In the genomic region with DNA sequence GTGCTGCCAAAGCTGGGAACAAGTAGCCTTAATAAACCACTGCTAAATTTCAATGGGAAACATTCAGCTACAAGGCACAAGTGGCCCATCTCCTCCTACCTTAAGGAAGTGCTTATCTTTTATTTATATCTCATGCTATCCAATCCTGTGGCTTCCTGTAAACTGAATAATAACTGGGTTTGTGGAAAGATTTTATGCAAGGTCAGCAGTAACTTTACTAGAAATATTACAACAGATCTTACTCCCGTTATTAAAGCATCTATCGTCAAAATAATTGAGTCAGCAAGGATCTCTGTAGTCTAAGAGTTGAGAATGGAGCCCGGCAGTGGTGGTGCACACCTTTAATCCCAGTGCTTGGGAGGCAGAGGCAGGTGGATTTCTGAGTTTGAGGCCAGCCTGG, we compare ENCODE assay signal across 26 mouse cellular contexts.
"Had no signal": no experiment of that assay in that cellular context is flagged by ENCODE, and none has a peak within 500 bp of the region (broad histone marks: within the 10 kb centered on the region; RNA-seq: fewer than 3 reads in every experiment).

No protein-coding gene starts in this region.

- DNase-seq: cerebellum, adult 9-11 months; cerebellum, postnatal 10 days; cerebellum, postnatal 14 days; cerebellum, postnatal 25 days; cerebellum, postnatal 36 days; embryo, embryonic 11 days; forebrain, postnatal 0 days; gastrocnemius, adult 2 months; gastrocnemius, postnatal 10 days; gastrocnemius, postnatal 14 days; gastrocnemius, postnatal 25 days; heart, adult 11 months; heart, adult 18-20 months; heart, adult 2 months had no signal

- H3K4me1 ChIP-seq: embryonic facial prominence, embryonic 10.5 days; embryonic facial prominence, embryonic 12.5 days; embryonic facial prominence, embryonic 13.5 days; embryonic facial prominence, embryonic 15.5 days; forebrain, embryonic 10.5 days; forebrain, embryonic 12.5 days; forebrain, embryonic 13.5 days; forebrain, embryonic 15.5 days; heart, embryonic 10.5 days had no signal

- H3K27me3 ChIP-seq: embryonic facial prominence, embryonic 12.5 days; embryonic facial prominence, embryonic 13.5 days; embryonic facial prominence, embryonic 15.5 days; forebrain, embryonic 12.5 days; forebrain, embryonic 13.5 days; forebrain, embryonic 15.5 days had no signal

- H3K27ac ChIP-seq: embryonic facial prominence, embryonic 10.5 days; embryonic facial prominence, embryonic 12.5 days; embryonic facial prominence, embryonic 13.5 days; embryonic facial prominence, embryonic 15.5 days; forebrain, embryonic 10.5 days; forebrain, embryonic 12.5 days; forebrain, embryonic 13.5 days; forebrain, embryonic 15.5 days; gastrocnemius, adult 2 months; heart, adult 2 months; heart, embryonic 10.5 days had no signal

- H3K9me3 ChIP-seq: embryonic facial prominence, embryonic 10.5 days; embryonic facial prominence, embryonic 12.5 days; embryonic facial prominence, embryonic 13.5 days; embryonic facial prominence, embryonic 15.5 days; forebrain, embryonic 10.5 days; forebrain, embryonic 12.5 days; forebrain, embryonic 13.5 days; forebrain, embryonic 15.5 days; heart, embryonic 10.5 days had no signal

- H3K4me3 ChIP-seq: embryonic facial prominence, embryonic 10.5 days; embryonic facial prominence, embryonic 12.5 days; embryonic facial prominence, embryonic 13.5 days; embryonic facial prominence, embryonic 15.5 days; erythroblast, embryonic 14.5 days; forebrain, embryonic 10.5 days; forebrain, embryonic 12.5 days; forebrain, embryonic 13.5 days; forebrain, embryonic 15.5 days; gastrocnemius, adult 2 months; heart, adult 2 months; heart, embryonic 10.5 days had no signal

- H3K4me2 ChIP-seq: embryonic facial prominence, embryonic 12.5 days; embryonic facial prominence, embryonic 13.5 days; embryonic facial prominence, embryonic 15.5 days; forebrain, embryonic 12.5 days; forebrain, embryonic 13.5 days; forebrain, embryonic 15.5 days; heart, embryonic 11.5 days had no signal

- H3K36me3 ChIP-seq: embryonic facial prominence, embryonic 10.5 days; embryonic facial prominence, embryonic 12.5 days; embryonic facial prominence, embryonic 13.5 days; embryonic facial prominence, embryonic 15.5 days; forebrain, embryonic 10.5 days; forebrain, embryonic 12.5 days; forebrain, embryonic 15.5 days; heart, embryonic 10.5 days had no signal

- H3K9ac ChIP-seq: embryonic facial prominence, embryonic 12.5 days; embryonic facial prominence, embryonic 13.5 days; embryonic facial prominence, embryonic 15.5 days; forebrain, embryonic 12.5 days; forebrain, embryonic 13.5 days; forebrain, embryonic 15.5 days; forebrain, postnatal 0 days had no signal

- ATAC-seq: forebrain, embryonic 13.5 days; forebrain, embryonic 15.5 days; forebrain, embryonic 16.5 days; forebrain, postnatal 0 days had no signal
